Mouse (Mus musculus): ENCODE data around the gene Tmem175. TPM values are rescaled to one million over a fixed set of nuclear protein-coding genes. Genes with fewer than 3 reads are reported as not detected.

Tmem175 gene
- total RNA-seq (2023): 10 to 100 TPM; 19.3 to 20.5 TPM

DNA sequence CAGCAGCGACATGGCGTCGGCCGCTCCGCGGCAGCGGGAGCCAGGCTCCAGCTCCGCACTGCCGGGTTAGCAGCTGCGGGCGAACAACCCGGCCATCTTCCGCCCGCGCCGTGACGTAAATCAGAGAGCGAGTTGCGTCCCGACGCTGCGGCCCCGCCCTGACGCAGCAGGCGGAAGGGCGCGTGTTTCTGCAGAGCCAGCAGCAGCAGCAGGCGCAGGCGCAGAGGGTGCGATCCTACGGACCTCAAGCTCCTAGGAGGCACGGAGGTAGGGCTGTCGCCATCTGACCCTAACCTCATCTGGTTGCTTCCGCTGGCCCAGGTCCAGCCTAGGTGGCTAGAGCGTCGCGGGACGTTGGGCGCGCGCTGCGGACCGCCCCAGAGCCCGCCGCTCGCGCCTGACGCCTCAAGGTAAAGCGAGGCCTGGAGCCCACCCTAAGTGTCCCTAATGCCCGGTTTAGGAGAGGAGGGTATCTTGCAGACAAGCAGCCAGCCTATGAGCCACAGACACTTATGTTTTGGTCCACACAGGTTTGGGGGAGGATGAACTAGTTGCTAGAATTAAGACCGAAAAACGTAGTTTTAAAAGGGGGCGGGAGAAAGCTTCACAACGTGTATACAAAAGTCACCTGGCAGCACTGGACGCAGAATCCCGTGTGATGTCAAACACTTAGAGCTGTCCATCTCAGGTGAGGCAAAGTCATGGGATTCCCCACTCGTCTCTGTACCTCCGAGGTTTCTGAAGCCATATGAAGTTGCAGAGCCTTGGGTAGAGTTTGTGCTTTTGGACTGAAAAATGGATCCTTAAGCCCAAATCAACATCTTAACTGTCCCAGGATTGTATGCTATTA, at the start of gene Tmem175, which contains the start of gene Gak:
TSS of gene Tmem175 (plus strand) at position 137 of the 850 bp plus-strand sequence.
TSS of gene Gak (minus strand) at position 122 of the 850 bp plus-strand sequence.

DNA sequence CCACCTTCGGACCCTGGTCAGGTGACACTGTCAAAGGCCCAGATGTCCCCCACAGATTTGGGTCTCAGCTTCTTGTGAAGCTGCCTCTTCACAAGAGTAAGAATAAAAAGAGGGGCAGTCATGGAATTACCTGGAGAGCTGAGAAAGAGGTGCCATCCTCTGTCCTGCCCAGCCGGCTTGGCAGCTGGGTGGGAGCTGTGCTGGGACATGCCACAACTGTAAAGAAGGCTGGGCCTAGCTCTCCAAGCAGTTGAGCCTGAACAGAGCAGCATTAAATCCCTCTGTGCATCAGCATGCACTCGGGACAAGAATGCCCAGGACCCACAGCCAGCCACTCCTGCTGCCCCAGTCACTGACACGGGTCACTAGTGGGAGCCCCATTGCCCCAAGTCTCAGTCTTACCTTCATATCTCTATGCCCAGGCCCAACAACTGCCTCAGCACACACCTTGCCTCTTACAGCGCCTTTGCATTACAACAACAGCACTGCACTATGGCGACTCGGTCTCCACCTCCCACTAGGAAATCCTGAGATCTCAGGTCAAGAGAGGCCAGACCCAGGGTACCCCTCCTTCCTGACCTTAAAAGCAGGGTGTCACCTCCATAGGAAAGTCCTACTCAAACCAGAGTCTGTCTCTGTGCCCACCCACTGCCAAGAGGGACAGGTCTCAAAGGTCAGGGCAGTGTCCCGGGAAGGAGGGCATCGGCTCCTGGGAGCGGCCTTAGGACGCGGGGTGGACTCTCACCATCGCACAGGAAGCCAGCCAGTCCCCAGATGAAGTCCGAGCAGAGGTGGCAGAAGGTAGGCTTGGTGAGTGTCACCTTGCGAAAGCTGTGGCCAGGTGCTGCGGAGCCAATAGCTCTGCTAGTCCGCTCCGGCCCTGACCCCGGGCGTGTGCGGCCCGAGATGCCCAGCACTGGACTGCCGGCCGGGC, 30.4 kb downstream of the Tmem175 start, which contains the start of gene Idua:
TSS of gene Idua (plus strand) at position 634 of the 934 bp plus-strand sequence.

DNA sequence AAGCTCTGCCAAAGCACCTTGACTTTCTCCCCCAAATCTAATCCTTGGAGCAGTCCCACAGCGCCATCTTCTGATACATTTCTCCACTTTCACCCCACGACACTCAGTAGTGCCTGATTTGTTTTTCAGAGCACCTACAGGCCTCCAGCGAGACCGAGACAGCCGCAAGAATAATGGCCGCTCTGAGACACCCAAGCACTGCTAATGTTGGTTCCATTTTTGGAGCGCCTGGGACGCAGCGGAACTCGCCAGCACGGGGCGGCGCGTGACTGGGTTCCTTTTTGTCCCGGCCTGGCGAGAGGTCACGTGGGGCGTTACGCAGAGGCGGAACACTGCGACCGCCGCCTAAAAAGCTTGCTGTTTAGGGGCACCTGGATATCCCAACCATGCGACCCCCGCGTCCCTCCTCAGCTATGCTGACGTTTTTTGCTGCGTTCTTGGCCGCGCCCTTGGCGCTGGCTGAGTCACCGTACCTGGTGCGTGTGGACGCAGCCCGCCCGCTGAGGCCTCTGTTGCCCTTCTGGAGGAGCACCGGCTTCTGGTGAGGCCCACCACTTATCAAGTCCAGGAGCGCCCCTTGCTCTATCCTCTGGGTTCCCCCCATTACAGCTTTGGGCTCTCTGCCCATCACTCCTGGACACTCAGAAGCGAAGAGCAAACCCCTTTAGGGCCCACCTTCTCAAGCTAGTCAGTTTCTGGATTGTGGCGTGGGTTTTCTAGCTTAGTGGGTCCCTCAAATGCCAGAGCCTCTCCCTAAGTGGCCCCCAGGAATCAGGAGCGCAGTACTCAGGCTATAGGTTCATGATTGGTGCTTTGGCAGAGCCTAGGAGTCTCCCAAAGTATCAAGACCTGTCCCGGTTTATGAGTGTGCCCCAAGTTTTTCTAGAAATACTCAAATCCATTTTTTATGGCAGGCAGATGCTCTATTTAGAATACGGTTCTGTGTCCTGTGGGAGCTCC, 39.7 kb downstream of the Tmem175 start, which contains the start of gene Dgkq:
TSS of gene Dgkq (minus strand) at position 696 of the 960 bp plus-strand sequence.

DNA sequence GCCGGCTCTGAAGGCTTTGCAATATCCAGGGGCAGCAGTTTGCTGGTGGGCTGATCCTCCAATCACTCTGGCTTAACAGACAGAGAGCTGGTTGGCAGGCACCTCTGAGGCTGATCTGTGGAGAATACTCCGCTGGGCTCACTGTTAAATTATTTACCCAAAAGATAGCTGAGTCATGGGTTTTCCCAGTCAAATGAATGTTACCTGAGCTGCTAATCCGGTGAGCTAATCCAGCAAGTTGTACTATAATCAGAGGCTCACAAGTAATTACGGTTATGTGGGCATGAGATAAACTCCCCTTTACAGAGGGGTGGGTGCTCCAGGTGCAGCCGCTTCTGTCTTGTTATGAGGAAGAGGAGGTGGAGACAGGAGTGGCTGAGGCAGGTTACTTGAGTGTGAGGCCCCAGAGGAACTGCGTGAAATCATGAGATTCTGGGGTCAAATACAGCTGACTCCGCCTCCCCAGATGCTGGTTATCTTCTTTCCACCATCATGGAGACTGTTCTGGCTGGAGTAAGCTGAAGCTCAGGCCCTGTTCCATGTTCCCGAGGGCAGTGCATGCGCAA, 45.8 kb downstream of the Tmem175 start, which contains the start of gene Slc26a1:
TSS of gene Slc26a1 (minus strand) at position 319 of the 566 bp plus-strand sequence.

DNA sequence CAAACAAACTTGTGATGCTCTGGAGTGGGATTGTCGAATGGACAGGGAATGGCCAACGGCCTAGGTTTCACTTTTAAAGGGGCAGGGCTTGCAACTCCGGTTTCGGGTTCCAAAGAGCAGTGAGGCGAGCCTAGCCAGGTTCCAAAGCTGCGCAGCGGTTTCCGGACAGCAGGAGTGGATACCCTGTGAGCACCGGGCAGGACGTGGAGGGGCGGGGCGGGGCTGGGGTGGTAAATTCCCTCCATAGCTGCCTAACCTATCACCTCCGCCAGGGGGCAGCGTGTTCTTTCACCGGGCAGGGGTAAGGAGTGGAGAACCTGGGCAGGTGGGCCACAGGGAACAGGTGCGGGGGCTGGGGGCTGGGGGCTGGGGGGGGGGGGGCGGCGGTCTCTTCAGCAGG, 62.7 kb downstream of the Tmem175 start, which contains the start of gene Fgfrl1:
TSS of gene Fgfrl1 (plus strand) at position 112 of the 400 bp plus-strand sequence.

Other genes starting within 250 kb of the Tmem175 start
- not detected for gene Pde6b, start 241.4 kb upstream of the Tmem175 start, total RNA-seq (2023)
- gene Atp5k, start 195.3 kb upstream of the Tmem175 start, total RNA-seq (2023): 100 to 1,000 TPM in 1 of 2 experiments, 10 to 100 TPM in 1; 64.1 to 125 TPM
- gene Mfsd7a, start 180.9 kb upstream of the Tmem175 start, total RNA-seq (2023): 10 to 100 TPM; 43.1 to 44.4 TPM
- 10 to 100 TPM; 20.5 to 25.2 TPM for gene Pcgf3, start 168.5 kb upstream of the Tmem175 start, total RNA-seq (2023)
- not detected for gene Cplx1, start 79.7 kb upstream of the Tmem175 start, total RNA-seq (2023)
- gene Gak, start within 50 bp of the Tmem175 start, total RNA-seq (2023): 100 to 1,000 TPM; 135 to 139 TPM
- gene Idua, start 30.6 kb downstream of the Tmem175 start, total RNA-seq (2023): 10 to 100 TPM; 25.9 to 27.4 TPM
- 10 to 100 TPM; 18.2 to 26.4 TPM for gene Dgkq, start 39.9 kb downstream of the Tmem175 start, total RNA-seq (2023)
- gene Slc26a1, start 45.8 kb downstream of the Tmem175 start, total RNA-seq (2023): not detected
- 1 to 10 TPM; 2.2 to 4.3 TPM for gene Fgfrl1, start 62.6 kb downstream of the Tmem175 start, total RNA-seq (2023)
- not detected for gene Rnf212, start 145.2 kb downstream of the Tmem175 start, total RNA-seq (2023)
- not detected for gene Tmed11, start 165.6 kb downstream of the Tmem175 start, total RNA-seq (2023)
- not detected for gene Vmn2r8, start 179.1 kb downstream of the Tmem175 start, total RNA-seq (2023)
- not detected for gene Vmn2r9, start 222.8 kb downstream of the Tmem175 start, total RNA-seq (2023)